Mouse (Mus musculus) layer of hippocampus, adult 9-10 months (tissue): Measurements from ENCODE around the gene Trib2.

Experiments used
- DNase-seq: peaks from one replicate; pipeline ENCODE4 v3.0.0; 2022; ENCODE audit warnings: low spot score

Gene Trib2

GRCm38 (mm10) chr12:15814249-15815081 lies 2.3 kb downstream of the Trib2 start:
- no peak for DNase-seq

DNA sequence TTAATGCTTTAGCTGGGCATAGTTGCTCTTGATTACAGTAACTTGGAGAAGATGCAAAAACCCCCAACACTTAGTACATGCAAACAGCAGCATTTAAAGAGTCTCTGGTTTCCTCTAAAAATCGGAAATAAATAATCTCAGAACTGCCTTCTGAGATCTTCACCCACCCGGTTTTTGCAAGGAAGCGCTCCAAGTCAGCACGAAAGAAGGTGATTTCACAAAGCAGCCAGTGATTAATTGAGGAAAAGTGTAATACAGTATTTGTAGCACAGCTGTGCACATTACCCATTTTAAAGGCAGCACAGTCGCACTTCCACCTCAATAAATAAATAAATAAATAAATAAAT lies 2.9 kb downstream of the Trib2 start:
- no peak for DNase-seq

GRCm38 (mm10) chr12:15813133-15813818 lies 3.4 kb downstream of the Trib2 start:
- no peak for DNase-seq

DNA sequence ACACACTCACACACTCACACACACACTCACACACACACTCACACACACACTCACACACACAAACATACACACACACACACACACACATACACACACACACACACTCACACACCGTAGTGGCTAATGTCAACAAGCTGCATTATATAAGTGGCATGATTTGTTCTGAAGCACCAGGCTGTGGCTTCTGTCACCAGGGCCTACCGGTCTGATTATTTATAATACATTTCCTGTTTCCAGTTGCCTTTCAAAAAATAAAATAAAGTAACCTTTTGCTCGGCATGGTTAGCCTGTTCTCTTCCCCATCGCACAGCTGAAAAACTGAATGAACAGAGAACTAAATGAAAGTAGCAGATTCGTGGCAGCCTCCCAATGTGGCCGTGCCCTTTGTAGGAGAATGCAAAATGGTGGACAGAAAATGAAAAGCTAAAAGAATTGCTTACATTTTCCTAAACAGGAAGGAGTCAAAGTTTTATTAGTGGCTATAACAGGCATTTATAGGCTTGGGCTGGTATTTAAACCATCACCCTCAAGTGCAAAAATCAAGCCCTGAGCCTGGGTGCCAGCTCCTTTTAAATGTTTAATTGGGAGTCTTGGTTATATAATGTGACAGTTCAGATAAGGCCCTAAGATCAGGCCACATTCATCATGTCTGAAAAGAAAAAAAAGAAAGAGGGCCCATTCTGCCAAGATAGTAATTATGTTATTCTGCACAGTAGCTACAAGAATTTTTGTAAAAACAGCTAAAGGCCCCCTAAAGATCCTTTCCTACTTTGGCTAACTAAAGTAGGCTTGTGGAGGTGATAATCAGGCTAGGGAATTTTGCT lies 4.4 kb downstream of the Trib2 start:
- no peak for DNase-seq

GRCm38 (mm10) chr12:15811682-15812081 lies 5.0 kb downstream of the Trib2 start:
- DNase-seq: no peak

DNA sequence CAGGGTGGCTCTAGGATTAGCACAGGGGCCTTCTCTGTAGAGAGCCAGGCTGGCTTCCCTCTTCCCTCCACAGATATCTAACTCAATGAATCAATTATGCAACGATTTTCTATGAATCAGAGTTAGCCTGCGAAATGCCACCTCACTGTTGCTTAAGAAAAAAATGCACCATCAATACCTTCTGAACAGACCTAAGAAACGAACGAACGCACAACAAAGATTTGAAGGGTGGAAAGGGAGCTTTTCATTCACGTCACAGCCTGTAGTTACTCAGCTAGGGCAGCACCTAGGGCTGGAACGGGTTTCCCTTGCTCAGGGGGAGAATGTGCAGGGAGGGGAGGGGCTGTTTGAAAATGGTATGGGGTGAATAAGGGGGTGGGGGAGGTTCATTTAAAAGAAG lies 5.8 kb downstream of the Trib2 start:
- DNase-seq: no peak

DNA sequence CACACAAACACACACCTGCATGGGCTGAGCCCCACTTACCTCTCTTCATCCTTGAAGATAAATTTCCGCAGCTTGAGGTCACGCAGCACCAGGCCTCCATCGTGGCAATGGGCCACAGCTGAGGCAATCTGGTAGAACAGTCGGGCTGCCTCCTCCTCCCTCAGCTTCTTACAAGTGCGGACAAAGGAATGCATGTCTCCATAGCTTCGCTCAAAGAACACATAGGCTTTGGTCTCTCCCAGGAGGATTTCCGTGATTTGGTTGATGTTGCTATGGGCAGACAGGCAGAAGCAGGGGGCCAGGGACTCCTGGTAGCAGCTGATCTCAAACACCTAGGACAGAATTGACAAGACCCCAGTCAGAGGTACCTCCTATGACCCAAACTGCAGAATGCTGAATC lies 7.1 kb downstream of the Trib2 start:
- DNase-seq: no peak

- no peak for DNase-seq
These were observed 7.5 kb downstream of the Trib2 start for GRCm38 (mm10) chr12:15809249-15809648.

GRCm38 (mm10) chr12:15808186-15808800 lies 8.4 kb downstream of the Trib2 start:
- DNase-seq: no peak

- DNase-seq: no peak
These were observed 11.8 kb downstream of the Trib2 start for GRCm38 (mm10) chr12:15804931-15805331.

GRCm38 (mm10) chr12:15803936-15804438 lies 12.7 kb downstream of the Trib2 start:
- no peak for DNase-seq

DNA sequence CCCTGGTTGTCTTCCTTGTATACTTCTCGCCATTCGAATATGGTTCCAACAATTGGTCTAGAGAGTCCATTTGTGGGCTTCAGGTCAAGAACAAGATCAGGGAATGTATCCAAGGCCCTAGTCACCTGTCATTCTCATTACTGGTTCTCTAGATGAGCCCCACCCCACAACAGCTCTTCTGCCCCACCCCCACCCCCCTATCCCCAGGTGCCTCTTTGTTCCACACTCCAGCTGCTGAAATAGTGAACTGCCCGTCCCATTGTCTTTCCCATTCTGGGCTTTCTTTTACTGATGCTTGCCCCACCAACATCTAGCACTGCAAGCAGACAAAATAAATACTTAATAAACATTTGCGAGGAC lies 15.2 kb downstream of the Trib2 start:
- no peak for DNase-seq

GRCm38 (mm10) chr12:15800914-15801570 lies 15.7 kb downstream of the Trib2 start:
- DNase-seq: no peak

- DNase-seq: no peak
These were observed 16.4 kb downstream of the Trib2 start for GRCm38 (mm10) chr12:15800196-15800913.

- DNase-seq: no peak
These were observed 18.7 kb downstream of the Trib2 start for GRCm38 (mm10) chr12:15798019-15798418.

- no peak for DNase-seq
These were observed 20.8 kb downstream of the Trib2 start for GRCm38 (mm10) chr12:15795886-15796285.

DNA sequence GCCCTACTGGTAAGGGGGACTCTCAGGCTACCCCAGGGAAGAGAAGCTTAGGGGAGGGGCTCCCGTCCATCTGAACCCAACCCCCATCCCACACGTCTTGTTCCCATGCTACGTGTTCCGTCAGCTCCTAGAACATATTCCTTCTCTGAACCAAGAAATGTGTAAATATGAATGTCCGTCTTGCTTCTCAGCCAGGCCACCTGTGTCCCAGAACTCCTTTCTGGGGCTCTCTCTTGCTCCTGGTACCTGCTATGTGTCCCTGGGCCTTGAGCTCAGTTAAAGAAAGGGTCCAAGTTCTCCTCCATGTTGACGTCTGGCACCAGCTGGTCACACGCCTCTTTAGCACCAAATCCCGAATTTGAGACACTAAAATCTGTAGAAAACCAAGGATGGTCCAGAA lies 23.4 kb downstream of the Trib2 start:
- DNase-seq: no peak

DNA sequence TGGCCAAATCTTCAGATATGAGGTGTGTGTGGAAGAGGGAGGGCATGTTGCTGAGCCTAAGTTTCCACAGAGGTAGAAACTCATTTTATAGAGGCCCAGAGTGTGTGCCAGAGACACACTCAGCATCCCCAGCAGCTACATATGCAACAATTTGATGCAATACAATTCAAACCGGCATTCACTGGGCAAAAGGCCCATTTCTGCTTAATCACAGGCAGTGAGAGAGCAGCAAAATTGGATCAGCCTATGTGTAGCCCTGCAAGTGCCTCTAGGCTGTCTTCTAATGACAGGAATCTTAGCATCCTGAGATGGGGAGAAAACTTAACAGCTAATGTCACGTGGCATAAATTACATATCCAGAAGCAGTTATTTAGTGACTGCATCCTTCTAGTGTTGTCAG lies 26.5 kb downstream of the Trib2 start:
- no peak for DNase-seq

DNA sequence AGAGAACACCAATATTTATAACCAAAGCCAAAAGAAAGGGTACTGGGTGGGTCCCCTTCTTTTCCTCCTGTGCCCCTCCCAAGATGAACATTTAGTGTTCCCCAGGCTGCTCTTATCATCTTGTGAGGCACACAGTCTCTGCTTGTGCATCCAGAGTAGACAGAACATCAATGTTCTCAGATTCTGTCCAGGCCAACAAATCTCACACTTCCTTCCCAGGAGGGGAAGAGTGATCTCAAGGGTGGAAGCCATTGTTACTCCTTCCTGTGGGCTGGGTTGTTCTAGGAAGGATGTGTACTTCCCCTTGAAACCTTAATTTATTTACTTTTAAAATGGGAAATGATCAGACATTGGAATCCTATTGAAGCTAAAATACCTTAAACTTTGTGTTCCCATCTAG lies 39.7 kb downstream of the Trib2 start:
- DNase-seq: no peak

DNA sequence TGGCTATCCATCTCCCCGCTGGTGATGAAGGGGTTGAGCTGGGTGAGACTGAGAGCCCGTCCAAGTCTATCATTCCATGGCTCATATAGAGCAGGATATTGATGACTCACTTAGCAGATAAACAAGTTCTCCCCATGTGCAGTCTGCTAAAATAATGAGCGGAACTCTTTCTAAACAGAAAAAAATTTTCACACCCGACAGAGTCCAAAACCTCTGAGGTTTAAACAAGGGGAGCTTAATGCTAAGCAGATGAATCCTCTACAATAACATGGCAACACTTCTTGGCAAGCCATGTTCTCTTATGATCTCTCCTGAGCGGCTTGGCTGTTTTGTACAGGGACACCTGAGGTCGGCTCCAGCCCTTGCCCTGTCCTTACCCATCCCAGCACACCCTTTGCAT lies 45.0 kb downstream of the Trib2 start:
- no peak for DNase-seq

DNA sequence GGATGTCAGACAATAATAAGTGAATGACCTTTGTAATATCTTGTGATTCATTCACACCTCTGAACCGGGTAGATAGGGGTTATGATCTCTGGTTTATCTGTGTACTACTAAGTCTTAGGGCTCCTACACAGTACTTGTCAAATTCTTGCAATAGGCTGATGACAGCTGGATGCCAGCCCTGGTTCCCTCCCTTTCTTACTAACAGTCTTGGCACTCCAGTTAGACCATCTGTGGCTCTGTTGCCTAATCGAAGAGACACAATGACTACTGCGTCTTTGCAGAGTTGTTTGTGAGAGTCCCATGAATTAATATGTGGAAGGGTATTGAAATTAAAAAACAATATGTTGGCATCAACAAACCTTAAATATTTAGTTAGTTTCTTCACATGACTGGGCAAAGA lies 48.2 kb downstream of the Trib2 start:
- peak; percentile 24 for DNase-seq
